Mouse (Mus musculus): ENCODE measurements around the gene Ywhaq. TPM values are rescaled to one million over a fixed set of nuclear protein-coding genes. Genes with fewer than 3 reads are reported as not detected.

Gene Ywhaq
- polyA plus RNA-seq, 2 experiments = 251 to 588 TPM

- Histone ChIP-seq H3K4me3 (replicated peaks; ENCODE audit: low read length) (no peak overlapping the region), H3K36me3 (ENCODE audit: control insufficient read depth, insufficient read depth, low read length) (no peaks in the 10 kb centered on the region), H3K9me3 (ENCODE audit: control insufficient read depth, low read length) (no peaks in the 10 kb centered on the region), H3K27me3 (ENCODE audit: control insufficient read depth, insufficient read depth, low read length) (no peaks in the 10 kb centered on the region), H3K4me2 (replicated peaks; ENCODE audit: low read depth, low read length, severe bottlenecking) (no peak overlapping the region), H3K27ac (replicated peaks; ENCODE audit: low read depth, low read length) (no peak overlapping the region), H3K4me1 (ENCODE audit: control insufficient read depth, insufficient read depth, low read length) (no peaks in the 10 kb centered on the region), H3K9ac (ENCODE audit: low read depth, low read length, severe bottlenecking) (no peak overlapping the region)
- ATAC-seq (ENCODE audit: low FRiP score, low read depth) = no peak
- WGBS = 83% methylated on average over 4 of the region's 4 CpGs
- no peak for TF ChIP-seq POLR2A (IDR thresholded peaks at IDR 0.05; ENCODE audit: borderline replicate concordance, extremely low read depth, insufficient read depth, insufficient read length)
- no peak for DNase-seq (ENCODE audit: low spot score)
Measured at GRCm38 (mm10) chr12:21438750-21439394, 21.4 kb upstream of the Ywhaq start.

- no peak for TF ChIP-seq POLR2A (IDR thresholded peaks at IDR 0.05; ENCODE audit: borderline replicate concordance, extremely low read depth, insufficient read depth, insufficient read length)
- DNase-seq (ENCODE audit: low spot score) (no peak), ATAC-seq (ENCODE audit: low FRiP score, low read depth) (no peak)
- H3K4me3 ChIP-seq (replicated peaks; ENCODE audit: low read length) = no peak overlapping the region
- H3K36me3 ChIP-seq (ENCODE audit: control insufficient read depth, insufficient read depth, low read length) = no peaks in the 10 kb centered on the region
- 71% methylated on average over 3 of the region's 3 CpGs for WGBS
- no peak overlapping the region for H3K9ac ChIP-seq (ENCODE audit: low read depth, low read length, severe bottlenecking)
- H3K27me3 ChIP-seq (ENCODE audit: control insufficient read depth, insufficient read depth, low read length) = no peaks in the 10 kb centered on the region
- no peaks in the 10 kb centered on the region for H3K4me1 ChIP-seq (ENCODE audit: control insufficient read depth, insufficient read depth, low read length)
- no peaks in the 10 kb centered on the region for H3K9me3 ChIP-seq (ENCODE audit: control insufficient read depth, low read length)
- no peak overlapping the region for H3K4me2 ChIP-seq (replicated peaks; ENCODE audit: low read depth, low read length, severe bottlenecking)
- H3K27ac ChIP-seq (replicated peaks; ENCODE audit: low read depth, low read length) = no peak overlapping the region
Measured at GRCm38 (mm10) chr12:21438294-21438693, 20.9 kb upstream of the Ywhaq start.

GRCm38 (mm10) chr12:21431950-21432349 is 14.5 kb upstream of the Ywhaq start:
- Histone ChIP-seq H3K9ac (ENCODE audit: low read depth, low read length, severe bottlenecking) (no peak overlapping the region), H3K4me1 (ENCODE audit: control insufficient read depth, insufficient read depth, low read length) (no peaks in the 10 kb centered on the region), H3K36me3 (ENCODE audit: control insufficient read depth, insufficient read depth, low read length) (no peaks in the 10 kb centered on the region), H3K27me3 (ENCODE audit: control insufficient read depth, insufficient read depth, low read length) (no peaks in the 10 kb centered on the region), H3K4me2 (replicated peaks; ENCODE audit: low read depth, low read length, severe bottlenecking) (no peak overlapping the region), H3K9me3 (ENCODE audit: control insufficient read depth, low read length) (no peaks in the 10 kb centered on the region), H3K4me3 (replicated peaks; ENCODE audit: low read length) (no peak overlapping the region), H3K27ac (replicated peaks; ENCODE audit: low read depth, low read length) (no peak overlapping the region)
- no peak for ATAC-seq (ENCODE audit: low FRiP score, low read depth)
- DNase-seq (ENCODE audit: low spot score) = no peak
- 67% methylated on average over 8 of the region's 8 CpGs for WGBS
- no peak for TF ChIP-seq POLR2A (IDR thresholded peaks at IDR 0.05; ENCODE audit: borderline replicate concordance, extremely low read depth, insufficient read depth, insufficient read length)

DNA sequence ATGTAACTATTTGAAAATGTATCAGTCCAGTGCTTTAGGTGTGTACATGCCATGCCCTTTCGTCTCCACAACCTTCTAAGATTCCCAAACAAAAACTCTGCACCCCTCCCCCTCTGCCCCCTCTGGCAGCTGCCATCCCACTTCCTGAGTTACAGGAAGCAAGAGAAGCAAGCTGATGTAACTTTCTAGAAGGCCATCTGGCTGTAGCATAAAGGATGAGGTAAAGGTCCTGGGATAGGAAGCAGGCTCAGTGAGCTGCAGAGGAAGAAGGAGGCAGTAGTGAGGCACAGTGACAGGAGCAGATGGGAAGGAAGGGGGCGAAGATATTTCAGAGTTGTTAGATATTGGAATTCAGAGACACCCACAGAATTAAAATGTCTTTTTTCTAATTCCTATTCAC is 13.6 kb upstream of the Ywhaq start:
- Histone ChIP-seq H3K9me3 (ENCODE audit: control insufficient read depth, low read length) (no peaks in the 10 kb centered on the region), H3K4me3 (replicated peaks; ENCODE audit: low read length) (no peak overlapping the region), H3K4me2 (replicated peaks; ENCODE audit: low read depth, low read length, severe bottlenecking) (no peak overlapping the region), H3K36me3 (ENCODE audit: control insufficient read depth, insufficient read depth, low read length) (no peaks in the 10 kb centered on the region), H3K27me3 (ENCODE audit: control insufficient read depth, insufficient read depth, low read length) (no peaks in the 10 kb centered on the region), H3K9ac (ENCODE audit: low read depth, low read length, severe bottlenecking) (no peak overlapping the region), H3K27ac (replicated peaks; ENCODE audit: low read depth, low read length) (no peak overlapping the region), H3K4me1 (ENCODE audit: control insufficient read depth, insufficient read depth, low read length) (peaks cover 3% of the 10 kb centered on the region; the same call in 1 of the 2 replicates)
- WGBS = 63% methylated on average over 2 of the region's 2 CpGs
- no peak for TF ChIP-seq POLR2A (IDR thresholded peaks at IDR 0.05; ENCODE audit: borderline replicate concordance, extremely low read depth, insufficient read depth, insufficient read length)
- ATAC-seq (ENCODE audit: low FRiP score, low read depth) = no peak
- DNase-seq (ENCODE audit: low spot score) = no peak

DNA sequence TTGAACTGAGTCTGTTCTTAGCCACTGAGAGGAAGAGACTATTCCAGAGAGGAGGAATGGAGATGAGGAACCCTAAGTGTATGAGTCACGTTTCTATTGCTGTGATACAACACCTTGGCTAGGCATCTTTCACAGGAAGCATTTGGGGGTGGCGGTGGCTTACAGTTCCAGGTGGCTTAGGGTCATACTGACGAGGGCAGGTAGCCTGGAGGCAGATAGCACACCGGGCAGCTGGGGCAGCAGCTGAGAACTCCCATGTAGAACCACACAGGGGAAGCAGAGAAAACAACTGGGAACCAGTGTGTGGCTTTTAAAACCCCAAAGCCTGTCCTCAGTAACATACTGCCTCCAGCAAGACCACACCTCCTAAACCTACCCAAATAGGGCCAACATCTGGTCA is 12.7 kb upstream of the Ywhaq start:
- TF ChIP-seq POLR2A (IDR thresholded peaks at IDR 0.05; ENCODE audit: borderline replicate concordance, extremely low read depth, insufficient read depth, insufficient read length) = no peak
- Histone ChIP-seq H3K4me1 (ENCODE audit: control insufficient read depth, insufficient read depth, low read length) (peaks cover 5% of the 10 kb centered on the region; the same call in 1 of the 2 replicates), H3K36me3 (ENCODE audit: control insufficient read depth, insufficient read depth, low read length) (no peaks in the 10 kb centered on the region), H3K27ac (replicated peaks; ENCODE audit: low read depth, low read length) (no peak overlapping the region), H3K27me3 (ENCODE audit: control insufficient read depth, insufficient read depth, low read length) (no peaks in the 10 kb centered on the region), H3K4me2 (replicated peaks; ENCODE audit: low read depth, low read length, severe bottlenecking) (no peak overlapping the region), H3K9ac (ENCODE audit: low read depth, low read length, severe bottlenecking) (no peak overlapping the region), H3K4me3 (replicated peaks; ENCODE audit: low read length) (no peak overlapping the region), H3K9me3 (ENCODE audit: control insufficient read depth, low read length) (no peaks in the 10 kb centered on the region)
- ATAC-seq (ENCODE audit: low FRiP score, low read depth) = no peak
- 49% methylated on average over 4 of the region's 4 CpGs for WGBS
- DNase-seq (ENCODE audit: low spot score) = no peak
